Mouse (Mus musculus): ENCODE results near the gene Ndufb7. TPM values are rescaled to one million over a fixed set of nuclear protein-coding genes. Genes with fewer than 3 reads are reported as not detected.
A peak's percentile ranks its signal among the peaks of the same experiment; 100 is the strongest.
"Not testable (repeated sequence)": the region's sequence is repeated elsewhere in the genome, so short reads cannot be mapped to it uniquely, and the experiment has no call there.

Gene Ndufb7
- total RNA-seq (2021): 100 to 1,000 TPM; 161 to 175 TPM
- long read RNA-seq, transcript Ndufb7-201 (3 exons, 623 nt): major isoform, 390 of 396 reads
- long read RNA-seq, partial matches to known transcripts: 0 of 396 reads
- long read RNA-seq, other reads (novel, unspliced or antisense): 6 of 396 reads

DNA sequence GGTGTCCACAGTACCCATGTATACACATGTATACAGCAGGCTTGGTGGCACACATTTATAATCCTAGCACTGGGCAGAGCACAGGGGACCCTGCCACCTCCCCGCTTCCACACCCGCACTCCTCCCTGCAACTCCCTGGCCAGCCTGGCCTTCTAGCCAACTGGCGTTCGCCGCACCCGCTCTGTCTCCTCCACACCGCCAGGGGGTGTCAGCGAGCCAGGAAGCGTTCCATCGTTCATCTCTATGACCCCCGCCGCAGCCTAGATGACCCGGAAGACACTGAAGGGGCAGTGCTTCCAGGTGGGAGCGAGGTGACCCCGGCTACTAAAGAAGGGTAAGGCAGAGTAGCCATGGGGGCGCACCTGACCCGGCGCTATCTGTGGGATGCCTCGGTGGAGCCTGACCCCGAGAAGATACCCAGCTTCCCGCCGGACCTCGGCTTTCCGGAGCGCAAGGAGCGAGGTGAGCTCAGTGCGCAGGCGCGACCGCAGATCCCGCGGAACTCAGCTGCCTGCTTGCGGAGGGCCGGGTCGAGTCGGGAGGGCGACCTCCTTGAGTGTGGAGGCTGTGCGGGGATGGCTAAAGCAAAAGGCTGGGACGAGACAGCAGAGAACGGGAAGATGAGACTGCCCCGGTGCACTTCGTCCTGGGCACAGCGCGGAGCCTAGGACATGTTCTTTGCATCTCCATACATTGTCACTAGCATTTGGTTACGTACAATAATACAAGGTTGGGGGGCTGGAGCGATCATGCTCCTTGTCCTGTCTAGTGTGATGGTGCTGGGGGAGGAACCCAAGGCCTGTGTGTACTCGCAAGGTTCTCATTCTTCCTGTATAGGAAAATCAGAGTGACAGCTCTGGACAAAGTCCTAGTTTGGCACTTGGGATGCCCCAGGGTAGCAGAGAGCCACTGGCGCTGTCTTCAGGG is at the start of gene Ndufb7:
Gene Ndufb7, plus strand, starts transcription at position 203 of the 927 bp plus-strand sequence.
- DNase-seq (ENCODE audit: low spot score in 2 of 2): peak; percentile 99

DNA sequence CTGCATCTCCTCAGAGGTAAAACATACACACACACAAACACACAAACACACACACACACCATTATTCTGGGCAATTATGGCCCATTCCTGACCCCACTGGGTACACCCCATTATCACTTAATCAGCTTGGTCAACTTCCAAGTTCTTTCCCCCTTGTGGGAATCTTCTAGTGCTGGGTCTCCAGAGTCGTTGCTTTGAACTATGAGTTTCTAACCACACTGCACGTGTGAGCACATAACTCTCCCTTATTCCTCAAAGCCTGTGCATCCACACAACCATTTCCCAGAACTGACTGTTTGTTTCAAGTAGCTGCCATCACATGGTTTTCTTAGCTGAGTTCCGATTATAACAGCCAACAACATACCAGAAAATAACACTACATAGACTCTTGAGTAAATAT is 46.0 kb upstream of the Ndufb7 start:
- DNase-seq (ENCODE audit: low spot score in 2 of 2): no peak

DNA sequence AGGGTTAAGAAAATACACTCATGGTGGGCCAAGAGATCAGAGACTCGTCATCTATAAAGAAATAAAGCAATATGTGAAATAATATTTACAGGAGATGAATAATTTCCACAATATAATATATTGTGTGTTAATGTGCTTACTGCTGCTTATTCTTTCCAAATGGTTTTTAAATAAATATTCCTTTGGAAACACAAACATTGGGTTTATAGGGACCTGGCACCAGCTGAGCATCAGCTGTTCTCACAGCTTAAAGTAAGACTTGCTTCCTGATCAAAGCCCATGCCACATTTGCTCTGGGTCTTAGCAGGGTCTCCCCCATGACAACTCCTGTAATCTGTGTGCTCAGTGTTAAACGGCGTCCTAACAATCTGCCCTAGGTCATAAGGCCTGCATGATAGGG is 45.6 kb upstream of the Ndufb7 start:
- DNase-seq (ENCODE audit: low spot score in 2 of 2): not testable (repeated sequence)

DNA sequence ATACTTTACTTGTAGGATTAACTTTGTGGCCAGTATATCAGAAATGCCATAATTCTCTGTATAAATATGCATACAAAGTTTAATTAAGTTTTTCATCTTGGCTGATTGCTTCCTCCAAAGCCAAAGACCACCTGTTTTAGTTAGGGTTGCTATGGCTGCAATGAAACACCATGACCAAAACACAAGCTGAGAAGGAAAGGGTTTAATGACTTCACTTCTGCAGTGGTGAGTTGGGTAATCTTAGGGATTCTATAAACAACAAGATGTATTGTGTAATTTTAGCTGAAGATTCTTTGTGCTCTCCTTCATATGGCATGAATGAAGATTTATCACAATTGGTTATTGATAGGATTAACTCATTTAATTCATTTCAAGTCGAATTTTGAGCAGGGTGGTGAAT is 45.2 kb upstream of the Ndufb7 start:
- DNase-seq (ENCODE audit: low spot score in 2 of 2): no peak

DNA sequence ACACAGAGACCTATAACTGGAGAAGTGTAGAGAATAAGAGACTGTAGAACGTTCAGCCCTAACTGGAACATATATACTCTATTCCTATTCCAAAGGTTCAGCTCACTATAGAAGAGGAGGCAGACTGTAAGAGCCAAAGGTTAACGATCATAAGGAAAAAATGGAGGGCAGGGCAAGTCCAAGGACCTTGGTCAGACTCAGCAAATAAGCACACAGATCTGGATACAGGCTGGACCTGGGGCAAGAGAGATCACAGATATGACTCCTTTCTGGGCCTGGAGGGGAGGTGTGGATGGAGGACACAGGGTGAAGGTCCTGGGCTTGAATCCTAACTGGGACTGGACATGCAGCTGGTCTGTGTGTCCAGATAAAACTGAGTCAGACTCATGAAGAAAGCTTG is 31.7 kb upstream of the Ndufb7 start:
- no peak for DNase-seq (ENCODE audit: low spot score in 2 of 2)

DNA sequence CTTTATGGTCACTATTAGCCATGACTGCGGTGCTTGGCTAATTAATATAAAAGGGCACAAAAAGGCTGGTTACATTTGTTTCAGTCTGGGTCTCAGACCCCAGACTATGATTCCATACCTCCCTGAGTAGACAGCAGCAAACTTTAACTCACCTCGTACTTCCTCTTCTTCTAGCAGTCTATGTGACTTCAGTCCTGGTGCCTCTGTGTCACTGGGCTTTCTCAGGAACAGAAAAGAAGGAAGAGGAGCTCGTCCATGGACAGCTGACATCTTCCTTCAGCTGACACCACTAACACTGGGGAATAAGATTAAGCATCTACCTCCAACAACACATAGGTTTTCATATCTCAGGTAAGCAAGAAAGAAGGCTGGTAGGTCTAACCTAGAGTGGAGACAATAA is 30.7 kb upstream of the Ndufb7 start, which contains the start of gene Olfr370:
Gene Olfr370, plus strand, starts transcription at position 45 of the 400 bp plus-strand sequence.
- no peak for DNase-seq (ENCODE audit: low spot score in 2 of 2)

DNA sequence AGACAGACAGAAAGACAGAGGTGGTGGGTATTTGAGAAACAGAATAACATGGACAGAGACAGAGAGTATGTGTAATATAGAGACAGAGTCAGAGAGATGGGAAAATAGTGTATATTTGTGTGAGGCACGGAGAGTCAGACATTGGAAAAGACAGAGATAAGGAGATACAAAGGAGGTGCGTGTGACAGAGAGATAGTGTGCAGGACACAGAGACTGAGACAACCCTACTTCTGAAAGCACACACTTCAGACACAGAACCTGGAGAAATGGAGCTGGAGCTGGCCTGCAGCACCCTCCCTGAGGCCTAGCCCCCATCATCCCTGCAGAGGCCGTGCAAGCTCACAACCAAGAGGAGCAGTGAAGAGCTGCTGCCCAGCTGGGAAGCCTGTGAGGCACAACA is 3.8 kb upstream of the Ndufb7 start:
- no peak for DNase-seq (ENCODE audit: low spot score in 2 of 2)

DNA sequence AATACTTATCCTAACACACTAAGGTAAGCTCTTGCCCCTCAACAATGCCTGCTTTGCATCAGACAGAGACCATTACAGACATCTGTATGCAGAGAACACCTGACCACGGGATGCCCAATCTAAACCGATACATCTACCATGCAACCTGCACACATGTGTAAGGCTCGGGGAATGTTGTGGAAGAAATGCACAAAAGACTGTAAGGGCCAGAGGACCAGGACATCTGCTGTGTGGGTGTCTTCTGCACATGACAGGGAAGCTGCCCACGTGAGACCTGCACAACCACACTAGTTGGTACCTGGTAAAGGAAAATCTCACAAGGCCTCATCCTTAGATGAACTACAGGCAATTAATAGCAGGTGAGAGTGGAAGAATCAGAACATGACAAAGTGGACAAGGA is 3.2 kb upstream of the Ndufb7 start:
- DNase-seq (ENCODE audit: low spot score in 2 of 2): no peak

DNA sequence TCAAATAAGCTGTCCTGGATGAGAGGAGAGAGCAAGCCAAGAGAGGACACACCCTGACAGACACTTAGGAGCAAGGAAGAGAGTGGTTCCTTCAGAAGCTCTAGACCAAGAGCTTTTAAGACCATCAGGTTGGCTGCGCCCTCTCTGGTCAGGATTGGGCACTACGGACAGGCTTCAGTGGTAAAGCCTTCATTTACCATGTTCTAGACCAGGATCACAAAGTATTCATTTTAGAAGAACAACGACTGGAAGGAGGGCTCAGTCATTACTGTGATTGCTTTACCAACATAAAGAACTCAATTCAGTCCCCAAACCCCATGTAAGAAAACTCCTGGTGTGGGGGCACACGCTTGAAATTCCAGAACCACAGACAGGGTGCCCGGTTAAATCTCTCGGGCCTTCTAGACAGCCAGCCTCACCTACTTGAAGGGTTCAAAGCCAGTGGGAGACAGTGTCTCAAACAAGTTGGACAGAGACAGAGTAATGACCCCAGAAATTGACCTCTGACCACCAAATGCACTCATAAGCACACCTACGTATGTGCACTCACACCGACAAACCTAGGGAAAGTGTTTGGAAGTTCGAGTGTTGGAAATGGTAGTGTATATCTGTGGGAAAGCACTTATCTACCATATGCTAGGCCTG is 618 bp upstream of the Ndufb7 start:
- DNase-seq (ENCODE audit: low spot score in 2 of 2): peak; percentile 8 to 32

DNA sequence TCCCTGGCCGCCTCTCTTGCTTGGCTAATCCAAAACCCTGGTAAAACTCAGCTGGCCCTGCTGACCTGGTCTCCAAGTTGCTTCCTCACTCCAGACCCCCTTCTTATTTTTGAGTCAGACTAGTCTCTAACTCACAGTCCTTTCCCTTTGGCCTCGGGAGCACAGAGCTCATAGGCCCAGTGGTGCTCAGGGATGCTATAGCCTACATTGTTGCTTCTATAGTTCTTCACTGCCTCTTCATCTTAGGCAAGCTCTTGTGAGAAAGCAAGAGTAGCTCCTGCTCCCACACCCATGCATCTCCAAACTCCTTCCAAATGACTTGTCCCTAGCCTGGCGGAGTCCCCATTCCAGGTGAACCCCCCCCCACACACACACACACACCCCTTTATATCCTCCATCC is 1.2 kb downstream of the Ndufb7 start:
- DNase-seq (ENCODE audit: low spot score in 2 of 2): peak in 1 of 2 experiments; percentile 13

DNA sequence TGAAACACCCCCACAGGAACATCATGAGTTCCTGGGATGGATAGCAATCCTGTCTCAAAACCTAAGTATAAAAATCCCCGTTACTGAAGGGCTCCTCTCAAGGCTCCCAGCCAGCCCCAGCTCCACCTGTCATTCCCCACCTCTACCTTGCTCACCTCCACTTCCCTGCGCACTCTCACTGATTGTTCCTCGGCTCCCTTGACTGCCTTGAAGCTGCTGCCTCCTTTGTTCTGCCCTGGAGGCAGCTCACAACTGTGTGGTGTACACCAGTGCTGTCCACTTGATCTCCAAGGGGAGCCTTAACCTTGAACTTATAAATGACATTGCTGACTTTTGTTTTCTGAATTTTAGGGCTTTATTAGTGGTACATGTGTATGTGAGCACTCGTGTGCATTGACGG is 1.7 kb downstream of the Ndufb7 start:
- peak in 1 of 2 experiments; percentile 15 for DNase-seq (ENCODE audit: low spot score in 2 of 2)

DNA sequence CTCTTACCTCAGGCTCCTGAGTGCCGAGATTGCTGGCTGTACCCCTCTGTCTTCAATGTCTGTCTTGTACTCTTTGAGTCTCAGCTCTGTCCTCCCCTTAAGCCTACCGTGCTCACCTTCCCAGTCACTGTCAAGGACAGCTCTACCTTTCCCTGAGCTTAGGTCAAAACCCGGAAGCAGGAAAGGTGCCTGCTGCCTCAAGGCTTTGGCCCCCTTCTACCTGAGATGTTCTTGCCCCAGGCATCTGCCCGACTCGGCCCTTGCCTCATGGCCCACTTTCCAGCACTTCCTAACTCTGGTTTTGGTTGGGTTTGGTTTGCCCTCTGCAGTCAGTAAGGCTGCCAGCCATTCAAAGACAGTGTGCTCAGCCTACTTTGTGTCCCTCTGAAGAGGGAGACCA is 2.3 kb downstream of the Ndufb7 start:
- DNase-seq (ENCODE audit: low spot score in 2 of 2): peak in 1 of 2 experiments; percentile 3

DNA sequence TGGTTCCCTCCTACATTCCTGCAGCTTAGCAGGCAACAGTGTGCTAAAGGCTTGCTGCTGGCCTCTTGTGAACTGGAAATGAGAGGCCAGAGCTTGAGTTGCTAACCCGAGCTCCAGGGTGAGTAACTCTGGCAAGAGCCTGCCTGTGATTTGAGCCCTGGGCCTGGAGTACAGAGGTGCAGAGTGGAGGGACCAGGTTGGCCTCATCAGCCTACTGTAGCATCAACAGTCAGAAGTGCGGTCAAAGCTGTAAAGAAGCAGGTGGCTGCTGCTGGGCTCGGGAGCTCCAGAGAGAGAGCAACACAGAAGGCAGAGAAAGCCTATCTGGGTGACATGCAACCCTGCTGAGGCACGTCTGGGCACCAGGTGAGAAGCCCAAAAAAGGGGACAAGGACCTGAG is 2.7 kb downstream of the Ndufb7 start:
- DNase-seq (ENCODE audit: low spot score in 2 of 2): peak; percentile 4 to 16

DNA sequence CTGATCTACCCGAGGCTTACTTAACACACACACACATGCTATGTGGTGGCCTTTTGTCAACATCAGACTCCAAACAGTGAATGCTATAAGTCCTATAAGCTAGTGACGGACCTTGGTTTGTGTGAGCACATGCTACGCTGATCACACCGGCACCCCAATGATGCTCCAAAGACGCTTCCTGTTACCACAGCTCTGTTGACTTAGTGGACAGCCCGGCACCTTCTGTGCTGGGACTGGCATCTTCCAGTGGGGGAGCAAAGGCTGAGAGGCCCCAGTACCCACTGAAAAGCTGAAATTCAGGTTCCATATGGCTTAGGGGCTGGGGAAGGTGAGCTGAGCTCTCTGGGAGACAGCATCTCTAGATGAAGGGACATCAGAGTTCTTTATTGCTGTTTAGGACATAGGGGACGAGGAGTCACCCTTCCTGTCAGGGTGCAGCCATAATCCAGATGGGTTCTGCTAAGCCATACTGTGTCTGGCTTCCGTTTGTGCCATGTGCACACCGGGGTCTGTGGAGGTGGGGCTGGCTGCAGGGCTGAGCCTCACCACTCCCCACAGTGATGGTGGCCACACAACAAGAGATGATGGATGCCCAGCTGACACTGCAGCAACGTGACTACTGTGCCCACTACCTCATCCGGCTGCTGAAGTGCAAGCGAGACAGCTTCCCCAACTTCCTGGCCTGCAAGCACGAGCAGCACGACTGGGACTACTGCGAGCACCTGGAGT is 4.0 kb downstream of the Ndufb7 start:
- DNase-seq (ENCODE audit: low spot score in 2 of 2): peak; percentile 6 to 11

DNA sequence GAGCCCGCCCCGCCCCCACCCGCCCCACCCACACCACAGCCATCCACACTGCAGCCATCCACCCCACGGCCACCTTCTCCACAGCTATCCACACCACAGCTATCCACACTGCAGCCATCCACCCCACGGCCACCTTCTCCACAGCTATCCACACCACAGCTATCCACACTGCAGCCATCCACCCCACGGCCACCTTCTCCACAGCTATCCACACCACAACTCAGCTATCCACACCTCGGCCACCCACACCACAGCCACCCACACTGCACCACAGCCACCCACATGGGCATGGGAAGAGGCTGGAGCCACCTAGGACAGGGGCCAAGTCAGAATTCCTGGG is 4.5 kb downstream of the Ndufb7 start:
- DNase-seq (ENCODE audit: low spot score in 2 of 2): peak; percentile 5 to 12

DNA sequence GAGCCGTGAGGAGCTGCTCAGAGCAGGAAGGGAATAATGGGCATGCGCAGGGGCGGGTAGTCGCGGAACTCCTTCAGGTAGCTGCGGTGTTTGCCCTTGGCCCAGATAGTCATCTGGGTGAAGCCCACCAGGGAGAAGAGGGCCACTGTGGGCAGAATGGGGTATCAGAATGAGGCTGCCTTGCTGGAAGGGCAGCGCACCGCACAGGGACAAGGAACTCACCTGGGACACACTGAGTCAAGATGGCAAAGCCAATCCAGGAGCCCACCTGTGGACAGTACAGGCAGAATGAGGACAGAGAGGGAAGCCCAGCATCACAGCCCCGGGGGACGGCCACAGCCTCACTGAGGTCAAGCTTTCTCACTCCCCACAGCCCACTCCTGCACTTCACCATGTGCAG is 5.3 kb downstream of the Ndufb7 start:
- DNase-seq (ENCODE audit: low spot score in 2 of 2): peak; percentile 3 to 14

DNA sequence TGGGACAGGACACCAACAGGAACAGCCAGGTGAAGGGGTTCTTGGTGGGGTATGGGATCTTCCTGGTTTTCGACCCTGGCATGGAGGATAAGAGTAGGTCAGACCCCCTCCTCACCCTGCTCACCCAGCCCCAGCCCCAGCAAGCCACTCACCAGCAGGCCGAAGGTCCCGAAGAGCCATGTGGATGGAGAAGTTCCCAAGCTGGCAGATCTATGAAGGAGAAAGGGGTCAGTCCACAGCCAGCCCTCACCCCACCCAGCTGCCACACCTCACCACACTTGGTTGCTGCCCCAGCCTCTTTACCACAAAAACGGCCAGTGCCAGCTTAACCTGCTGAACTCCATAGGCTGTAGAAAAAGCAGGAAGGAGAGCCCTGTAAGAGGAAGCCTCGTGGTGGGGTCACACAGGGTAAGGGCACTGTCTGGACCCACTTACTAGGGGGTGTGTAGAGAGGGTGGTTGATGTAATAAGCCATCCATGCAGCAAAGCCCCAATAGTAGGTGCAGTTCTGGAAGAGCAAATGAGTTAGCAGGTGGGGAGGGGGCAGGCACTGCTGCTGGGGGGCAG is 5.9 kb downstream of the Ndufb7 start:
- DNase-seq (ENCODE audit: low spot score in 2 of 2): peak in 1 of 2 experiments; percentile 3

DNA sequence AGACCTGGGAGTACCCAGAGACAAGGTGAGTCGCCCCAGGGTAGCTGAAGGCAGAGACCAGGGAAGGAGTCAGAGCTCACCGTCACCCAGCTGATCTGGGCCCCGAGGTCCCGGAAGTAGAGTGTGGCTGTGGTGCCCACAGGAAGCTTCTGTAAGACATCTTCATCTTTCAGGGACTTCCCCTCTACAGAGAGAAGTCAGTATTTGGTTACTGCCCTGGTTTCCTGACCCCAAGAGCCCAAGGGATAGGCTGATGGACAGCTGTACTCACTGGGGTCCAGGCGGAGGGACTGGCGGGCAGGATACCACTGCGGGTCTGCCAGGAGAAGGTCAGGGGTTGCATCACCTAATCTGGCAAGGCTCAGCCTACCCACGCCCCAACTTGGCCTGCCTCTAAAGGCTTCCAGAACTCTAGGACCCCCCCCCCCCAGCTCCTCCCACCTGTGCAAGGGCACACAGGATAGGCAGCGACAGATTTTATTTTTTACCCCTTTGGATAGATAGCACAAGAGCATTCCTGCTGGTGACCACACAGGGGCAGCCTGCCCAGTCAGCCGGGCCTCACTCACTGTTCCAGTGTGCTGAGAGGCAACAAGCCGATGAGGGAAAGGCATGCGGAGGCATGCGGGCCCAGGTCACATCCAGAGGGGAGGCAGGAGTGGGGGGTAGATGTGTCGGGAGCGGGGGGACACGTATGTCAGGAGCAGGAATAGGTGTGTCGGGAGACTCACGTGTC is 6.8 kb downstream of the Ndufb7 start:
- peak; percentile 28 to 37 for DNase-seq (ENCODE audit: low spot score in 2 of 2)

DNA sequence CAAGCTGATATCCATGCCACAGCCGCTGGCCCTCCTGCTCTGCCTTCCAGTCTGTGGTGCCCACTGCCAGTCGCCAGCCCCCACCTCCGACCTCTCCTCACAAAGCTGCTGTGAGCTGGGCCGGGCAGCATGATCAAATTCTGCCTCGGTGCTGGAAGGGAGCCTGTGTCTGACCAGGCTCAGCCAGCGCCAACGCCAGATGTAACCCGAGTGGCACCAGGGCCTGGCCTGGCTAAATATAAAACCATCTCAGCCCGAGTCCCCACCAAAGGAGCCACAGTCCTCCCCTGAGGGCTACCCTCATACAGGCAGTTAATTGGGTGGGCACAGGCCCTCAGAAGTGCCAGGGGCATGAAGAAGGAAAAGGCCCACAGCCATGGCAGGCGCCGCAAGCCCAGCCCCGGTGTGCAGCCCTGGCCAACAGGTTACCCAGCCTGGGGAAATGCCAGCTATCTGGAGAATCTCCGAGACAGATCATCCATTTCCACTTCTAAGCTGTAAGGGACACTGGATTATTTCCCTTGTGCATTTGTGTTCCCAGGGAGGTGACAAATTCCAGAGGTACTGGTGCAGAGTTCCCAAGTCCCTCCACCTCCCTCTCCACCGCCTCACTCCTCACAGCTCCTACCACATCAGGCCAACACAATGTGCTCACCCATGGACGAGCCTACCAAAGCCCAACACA is 8.3 kb downstream of the Ndufb7 start:
- peak; percentile 9 to 37 for DNase-seq (ENCODE audit: low spot score in 2 of 2)

Data from layer of hippocampus, postnatal 10 days (tissue).